Mouse (Mus musculus) embryo, embryonic 9.5 days (tissue): ENCODE measurements at regions not wholly inside any gene's neighbourhood (a gene's known extent, or its start where the extent isn't known, plus 50 kb on each side); places are given as distances from the start of the nearest gene placed in this dataset.
"Not testable (repeated sequence)": the region's sequence is repeated elsewhere in the genome, so short reads cannot be mapped to it uniquely, and the experiment has no call there.

Experiments
- DNase-seq: peaks from one replicate; pipeline ENCODE4 v3.0.0-alpha.2; 2017; ENCODE audit errors: extremely low spot score

DNA sequence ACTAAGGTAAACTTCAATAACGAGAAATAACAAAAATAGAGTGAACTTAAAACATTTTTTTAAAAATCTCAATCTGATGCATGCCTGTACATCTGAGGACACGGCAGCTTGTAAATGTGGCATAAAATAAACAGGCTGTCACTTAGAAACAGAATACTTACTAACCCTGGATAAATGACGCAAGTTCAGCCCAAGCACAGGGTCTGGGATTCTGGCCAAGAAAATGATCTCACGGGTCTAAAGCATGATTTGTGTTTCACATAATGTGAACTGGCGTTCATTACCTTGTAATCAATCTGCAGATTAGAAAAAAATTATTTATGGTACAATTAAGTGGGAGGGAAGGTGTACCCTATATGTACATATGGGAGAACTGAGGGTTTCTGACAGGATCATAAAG, 512.1 kb upstream of the Vrk2 start:
- DNase-seq, result no peak

DNA sequence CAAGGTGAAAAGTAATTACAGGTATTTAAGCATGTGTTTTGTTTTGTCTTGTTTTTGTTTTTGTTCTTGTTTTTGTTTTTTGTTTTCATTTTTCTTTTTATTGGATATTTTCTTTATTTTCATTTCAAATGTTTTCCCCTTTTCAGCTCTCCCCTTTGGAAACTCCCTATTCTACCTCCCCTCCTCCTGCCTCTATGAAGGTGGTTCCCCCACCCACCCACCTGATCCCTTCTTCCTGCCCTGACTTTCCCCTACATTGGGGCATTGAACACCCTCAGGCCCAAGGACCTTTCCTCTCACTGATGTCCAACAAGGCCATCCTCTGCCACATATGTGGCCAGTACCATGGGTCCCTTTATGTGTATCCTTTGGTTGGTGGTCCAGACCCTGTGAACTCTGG, 509.1 kb upstream of the Vrk2 start:
- no peak for DNase-seq

DNA sequence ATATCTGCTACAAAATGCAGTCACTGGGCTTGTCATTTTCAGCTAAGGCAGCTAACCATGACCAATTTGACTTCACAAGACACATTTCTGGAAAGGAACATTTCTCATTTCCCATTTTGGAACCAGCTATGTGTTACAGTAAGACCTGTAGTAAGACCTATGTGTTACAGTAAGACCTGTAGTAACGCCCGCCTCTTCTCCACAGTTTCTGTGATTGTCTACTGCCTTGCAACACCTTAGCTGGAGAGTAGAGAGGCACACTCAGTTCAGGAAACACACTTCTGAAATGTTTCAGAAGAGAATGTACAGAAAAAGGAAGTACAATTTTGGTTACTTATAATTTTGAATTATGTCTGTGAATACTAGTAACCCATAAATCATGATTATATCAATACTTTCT, 508.2 kb upstream of the Vrk2 start:
- no peak for DNase-seq

DNA sequence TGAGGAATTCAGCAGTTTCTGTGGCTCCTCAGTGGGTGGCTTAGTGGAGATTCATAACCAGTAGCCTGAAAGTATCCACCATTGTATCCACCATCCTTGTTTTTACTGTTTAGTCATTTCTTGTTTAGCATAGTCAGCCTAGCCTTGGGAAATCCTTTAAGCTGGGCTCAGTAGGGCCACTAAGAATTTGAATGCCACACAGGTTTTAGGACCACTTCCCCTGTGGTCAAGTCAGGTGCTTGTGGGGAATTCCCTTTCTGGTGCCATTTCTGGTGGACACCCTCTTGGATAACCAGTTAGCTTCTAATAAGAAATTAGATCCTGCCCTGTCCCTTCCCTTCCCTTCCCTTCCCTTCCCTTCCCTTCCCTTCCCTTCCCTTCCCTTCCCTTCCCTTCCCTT, 502.8 kb upstream of the Vrk2 start:
- DNase-seq, result no peak

DNA sequence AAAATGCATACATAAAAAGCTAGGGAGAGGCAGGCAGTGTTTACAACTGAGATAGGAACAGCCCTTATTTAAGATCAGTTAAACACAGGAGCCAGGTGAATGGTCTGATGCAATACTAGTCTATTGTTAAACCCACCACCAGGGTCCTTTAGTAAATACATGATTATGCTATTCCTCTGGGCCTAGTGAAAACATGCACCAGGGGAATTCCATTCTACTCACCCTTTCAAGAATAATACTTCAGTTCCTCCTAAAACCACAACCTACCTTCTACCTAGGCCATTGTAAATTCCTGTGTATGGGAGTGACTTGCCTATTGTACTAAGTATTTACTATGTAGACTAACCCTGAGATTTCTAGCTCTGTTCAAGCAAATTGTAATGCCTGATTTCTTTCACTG, 501.7 kb upstream of the Vrk2 start:
- not testable (repeated sequence) for DNase-seq

DNA sequence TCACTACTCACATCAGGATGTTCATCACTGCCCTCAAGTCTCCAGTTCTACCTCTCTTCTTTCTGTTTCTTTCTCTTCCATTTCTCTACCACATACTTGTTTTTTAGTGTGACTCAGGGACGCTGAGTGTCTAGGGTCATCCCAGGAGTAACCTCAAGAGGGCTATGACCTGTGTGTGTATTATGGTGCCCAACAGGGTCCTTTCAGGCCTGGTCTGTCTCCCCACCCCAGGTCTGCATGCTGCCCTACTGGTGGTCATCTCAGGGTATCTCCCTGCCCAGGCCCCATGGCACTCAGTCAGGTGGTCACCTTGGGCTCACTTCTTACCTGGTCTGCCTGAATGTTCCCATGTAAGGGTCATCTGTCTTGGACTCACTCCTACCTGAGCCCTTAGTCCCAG, 492.7 kb upstream of the Vrk2 start:
- DNase-seq, result no peak

DNA sequence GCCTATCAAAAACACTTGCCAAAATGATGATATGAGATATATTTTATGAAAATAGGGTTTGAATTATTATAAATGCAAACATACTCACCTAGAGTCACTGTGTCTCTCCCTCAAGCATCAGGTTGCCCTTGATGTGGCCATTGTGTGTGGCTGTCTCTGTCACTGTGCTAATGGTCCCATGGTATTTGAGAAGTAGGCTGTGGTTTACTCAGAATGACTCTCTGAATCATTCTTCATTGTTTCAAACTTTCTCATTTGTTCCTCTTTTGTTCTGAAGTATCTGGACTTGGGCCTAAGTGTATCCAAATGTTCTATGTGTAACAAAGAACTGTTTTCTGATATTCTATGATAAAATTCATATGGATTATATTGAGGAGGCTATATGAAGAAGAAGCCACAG, 487.4 kb upstream of the Vrk2 start:
- DNase-seq, result no peak

DNA sequence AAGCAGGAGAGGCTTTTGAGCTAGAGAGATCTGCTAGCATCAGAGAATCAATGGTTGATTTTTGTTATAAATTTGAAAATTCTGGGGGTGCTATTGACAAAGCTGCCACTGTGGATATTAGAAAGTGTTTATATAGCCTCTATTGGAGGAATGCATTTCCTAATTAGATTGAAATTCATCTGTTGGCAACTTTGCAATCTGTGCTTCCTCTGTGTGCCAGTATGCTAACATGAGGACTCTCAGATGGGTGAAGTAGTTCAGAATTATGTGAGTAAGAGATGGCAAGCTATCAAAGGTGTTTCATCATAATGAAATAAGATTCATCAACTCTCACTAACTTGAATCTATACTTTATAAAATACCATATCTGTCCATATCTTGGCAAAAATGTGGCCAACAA, 476.6 kb upstream of the Vrk2 start:
- no peak for DNase-seq

DNA sequence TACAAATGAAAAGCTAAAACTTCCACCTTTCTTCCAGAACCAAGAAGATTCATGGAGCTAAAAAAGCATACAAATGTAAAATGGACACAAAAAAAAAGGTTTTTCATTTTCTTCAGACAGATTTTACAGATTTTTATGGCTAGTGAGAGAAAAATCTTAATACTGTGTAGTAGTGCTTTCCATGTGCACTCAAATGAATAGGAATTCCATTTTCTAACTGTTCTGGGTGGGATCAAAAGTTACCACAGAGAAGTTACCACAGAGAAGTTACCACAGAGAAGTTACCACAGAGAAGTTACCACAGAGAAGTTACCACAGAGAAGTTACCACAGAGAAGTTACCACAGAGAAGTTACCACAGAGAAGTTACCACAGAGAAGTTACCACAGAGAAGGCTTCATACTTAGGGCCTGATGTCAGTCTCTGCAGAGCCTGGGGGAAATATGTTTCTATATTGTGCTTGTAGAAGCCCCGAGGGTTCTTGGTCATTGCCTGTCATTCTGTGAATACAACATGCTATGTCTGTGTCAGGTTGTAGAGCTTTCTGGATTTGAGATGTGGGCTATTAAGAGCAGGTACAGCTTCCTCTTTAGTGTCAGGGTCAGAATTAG, 433.5 kb upstream of the Vrk2 start:
- DNase-seq, result no peak

DNA sequence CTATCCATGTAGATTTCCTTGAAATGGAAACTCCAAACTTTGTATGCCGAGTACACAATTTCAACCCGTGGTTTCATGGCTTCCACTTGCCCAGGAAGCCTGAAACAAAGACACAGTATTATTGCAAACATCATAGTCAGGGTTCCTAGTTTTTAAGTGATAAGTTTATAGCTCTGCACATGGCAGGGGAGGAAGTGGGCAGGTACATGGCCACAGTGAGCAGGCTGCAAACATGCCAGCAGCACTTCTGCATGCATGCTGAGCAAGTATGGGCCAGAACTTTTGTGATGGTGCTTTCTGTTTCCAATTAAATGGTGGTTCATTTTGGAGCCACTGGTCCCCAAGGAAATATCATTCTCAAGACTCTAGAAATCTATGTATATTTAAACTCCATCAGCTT, 431.7 kb upstream of the Vrk2 start:
- DNase-seq, result no peak

DNA sequence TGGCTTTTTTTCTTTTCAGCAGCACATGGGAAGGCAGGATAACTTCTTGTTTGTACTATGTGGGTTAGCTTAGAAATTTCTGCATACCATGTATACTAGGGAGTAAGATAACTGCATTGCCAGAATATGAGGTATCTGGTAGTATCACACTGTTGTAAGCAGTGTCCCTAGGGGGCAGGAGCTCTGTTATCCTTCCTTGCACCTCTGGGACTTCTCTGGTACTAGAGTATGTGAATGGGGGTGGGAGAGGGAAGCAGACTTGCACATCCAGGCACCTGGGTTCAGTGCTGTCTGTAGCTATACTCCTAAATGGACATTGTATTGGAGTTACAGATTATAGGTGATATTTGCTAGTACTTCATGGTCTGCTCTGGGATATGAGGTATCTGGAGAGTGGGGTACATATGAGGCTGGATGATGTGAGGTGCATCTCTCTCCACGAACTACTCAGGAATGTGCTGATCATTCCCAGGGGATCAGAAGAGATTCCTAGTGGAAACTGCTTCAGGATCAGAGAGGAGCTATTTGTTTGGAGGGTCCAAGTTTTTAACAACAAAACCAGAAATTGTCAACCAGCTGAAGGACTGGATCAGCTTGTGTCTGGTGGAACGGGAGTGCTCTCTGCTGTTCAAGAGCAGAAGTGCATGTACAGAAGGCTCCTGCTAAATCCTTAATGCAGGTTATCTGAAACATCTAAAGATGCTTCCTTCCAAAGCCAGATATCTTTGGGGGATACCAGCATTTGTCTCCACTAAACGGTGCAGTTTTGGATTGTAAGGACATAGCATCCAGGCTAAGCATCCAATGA, 402.7 kb upstream of the Vrk2 start:
- DNase-seq, result peak; percentile 31

DNA sequence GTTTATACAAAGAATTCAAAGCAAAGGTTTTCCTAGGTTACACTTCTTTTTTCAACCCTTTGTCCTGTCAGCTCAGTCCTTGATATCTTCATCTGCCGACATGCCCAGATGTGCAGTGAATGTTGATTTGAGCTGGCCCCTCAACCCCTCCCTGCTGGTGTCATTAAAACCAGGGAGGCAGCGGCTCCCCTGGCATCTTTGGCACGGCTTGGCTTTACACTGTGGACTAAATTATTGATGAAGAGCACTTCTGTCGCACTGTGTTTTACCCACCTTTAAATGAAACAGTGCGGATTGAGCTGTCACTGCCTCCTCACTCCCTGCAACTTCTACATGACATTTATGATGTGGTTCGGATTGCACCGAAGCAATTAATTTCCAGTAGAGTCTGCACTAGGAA, 387.4 kb upstream of the Vrk2 start:
- no peak for DNase-seq

DNA sequence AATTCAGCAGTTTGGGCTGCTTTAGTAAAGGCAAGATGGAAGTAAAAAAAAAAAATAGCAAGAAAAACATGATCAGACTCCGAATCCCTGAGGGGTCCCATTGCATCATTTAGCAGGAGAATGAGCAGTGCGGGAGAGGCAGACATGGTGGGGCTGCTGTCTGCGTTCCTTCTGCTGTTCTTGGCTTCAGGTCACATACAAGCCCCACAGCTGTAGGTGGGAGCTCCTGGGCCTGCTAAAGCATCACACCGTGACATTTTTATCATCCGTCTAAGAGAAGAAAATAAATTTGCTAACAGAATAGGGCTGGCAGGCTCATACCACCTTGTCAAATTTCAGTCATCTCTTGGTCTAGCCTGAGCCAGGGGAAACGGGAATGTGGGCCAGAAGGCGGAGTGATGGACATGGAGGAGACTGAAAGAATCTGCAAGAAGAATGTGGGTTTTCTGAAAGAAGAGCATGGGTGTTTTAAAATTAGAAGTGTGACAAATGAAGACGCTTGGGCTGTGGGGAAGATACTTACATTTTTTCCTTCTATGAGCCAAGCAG, 378.8 kb upstream of the Vrk2 start:
- no peak for DNase-seq

DNA sequence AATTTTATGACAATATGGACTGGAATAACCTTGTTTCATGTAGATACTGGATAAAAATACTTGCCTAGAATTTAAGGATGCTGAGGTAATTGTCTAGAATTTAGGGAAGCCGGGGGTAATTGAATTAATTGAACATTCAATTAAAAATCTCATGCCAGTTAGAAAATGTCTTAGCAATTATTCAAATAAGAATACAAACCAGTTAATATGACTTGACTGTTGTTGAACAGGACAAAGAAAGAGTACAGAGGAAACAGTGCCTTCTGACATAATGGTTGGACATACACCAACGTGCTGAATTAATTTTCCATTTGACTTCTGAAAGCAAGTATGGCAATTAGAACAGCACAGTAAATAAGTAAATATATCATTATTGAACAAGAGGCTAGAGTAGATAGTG, 377.4 kb upstream of the Vrk2 start:
- no peak for DNase-seq

DNA sequence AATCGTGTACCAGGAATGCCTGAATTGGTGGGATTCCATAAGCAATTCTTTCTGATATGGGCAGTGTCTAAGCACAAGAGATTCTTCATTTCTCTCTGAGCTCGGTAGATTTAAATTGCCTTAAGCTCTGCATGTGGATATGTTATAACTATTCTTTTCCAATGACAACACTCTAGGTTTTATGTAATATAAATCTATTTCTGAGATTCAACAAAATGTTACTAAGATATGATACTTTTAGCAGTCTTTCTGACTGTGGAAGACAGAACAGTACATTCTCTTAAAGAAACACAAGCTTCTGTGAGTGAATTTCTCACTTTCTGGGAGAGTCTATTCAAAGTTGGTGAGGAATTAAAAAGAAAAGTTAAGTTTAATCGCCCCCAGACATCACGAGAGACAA, 373.6 kb upstream of the Vrk2 start:
- DNase-seq, result no peak

DNA sequence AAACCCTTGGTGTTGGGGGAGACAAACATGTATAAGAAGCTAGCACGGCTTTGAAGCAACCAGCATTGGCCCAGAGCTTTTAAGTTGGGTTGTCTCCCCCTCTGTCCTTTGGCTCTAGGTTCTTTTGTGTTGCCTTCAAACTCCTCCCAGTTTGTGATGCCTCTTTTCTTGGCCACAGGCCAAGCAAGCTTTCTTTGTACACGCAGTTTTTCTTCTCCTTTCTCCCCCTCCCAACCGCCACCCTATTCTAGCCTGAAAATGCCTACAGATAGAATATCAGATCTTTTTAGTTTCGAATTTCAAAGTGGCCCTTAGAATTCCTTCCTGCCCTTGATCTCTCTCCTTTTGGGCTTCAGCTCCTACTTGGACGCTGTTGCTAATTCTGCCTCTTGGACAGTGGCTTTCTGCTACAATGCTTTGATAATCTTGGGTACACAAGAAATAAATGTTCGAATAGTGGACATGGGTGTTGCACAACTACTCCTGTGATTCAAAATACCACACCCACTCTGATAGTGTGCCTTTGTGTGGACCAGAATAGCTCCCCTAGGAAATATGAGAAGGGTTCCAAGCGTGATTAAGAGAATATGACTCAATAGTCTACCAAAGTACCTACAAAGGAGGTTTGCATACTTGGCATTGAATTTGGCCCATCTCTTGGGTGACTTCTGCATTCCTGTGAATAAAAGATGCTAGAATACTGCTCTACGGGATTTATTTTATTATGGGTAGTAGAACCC, 369.3 kb upstream of the Vrk2 start:
- DNase-seq, result no peak

DNA sequence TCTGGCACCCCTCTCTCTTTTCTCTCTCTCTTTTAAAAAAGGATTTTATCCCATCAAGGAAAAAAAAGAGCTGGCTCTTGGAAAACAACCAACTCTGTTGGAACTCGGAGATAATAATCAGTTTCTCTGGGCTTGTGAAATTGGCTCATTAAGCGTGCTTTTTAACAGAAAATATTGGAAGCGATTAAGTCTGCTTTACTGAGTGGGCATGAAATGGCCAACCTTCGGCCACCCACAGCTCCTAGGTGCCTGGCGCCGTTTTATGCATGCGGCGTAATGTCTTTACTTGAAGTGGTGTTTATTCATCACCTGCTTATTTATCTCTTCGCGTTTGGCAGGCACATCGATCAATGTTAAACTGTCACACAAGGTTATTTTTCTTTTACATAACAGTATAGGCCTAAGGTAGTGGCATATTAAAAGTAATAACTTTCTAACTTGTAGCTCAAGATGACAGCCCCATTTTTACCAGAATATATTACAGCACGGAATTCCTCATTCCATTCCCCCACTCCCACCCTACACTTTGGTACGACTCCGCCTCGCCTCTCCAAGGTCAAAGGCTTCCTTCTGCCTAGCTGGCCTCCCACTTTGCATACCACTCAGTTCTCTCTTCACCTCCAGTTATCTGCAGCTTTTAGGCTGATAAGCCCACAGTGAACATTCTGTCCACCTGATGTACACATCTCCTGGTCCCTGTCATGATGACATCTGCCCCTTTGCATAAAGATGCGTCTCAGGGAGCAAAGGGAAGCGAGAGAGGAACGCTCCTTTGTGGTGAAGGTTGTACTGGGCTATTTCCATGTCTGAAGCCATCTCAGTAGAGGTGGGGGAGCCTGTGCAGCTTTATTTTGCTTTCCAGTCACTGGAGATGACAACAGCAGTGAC, 368.5 kb upstream of the Vrk2 start:
- no peak for DNase-seq

DNA sequence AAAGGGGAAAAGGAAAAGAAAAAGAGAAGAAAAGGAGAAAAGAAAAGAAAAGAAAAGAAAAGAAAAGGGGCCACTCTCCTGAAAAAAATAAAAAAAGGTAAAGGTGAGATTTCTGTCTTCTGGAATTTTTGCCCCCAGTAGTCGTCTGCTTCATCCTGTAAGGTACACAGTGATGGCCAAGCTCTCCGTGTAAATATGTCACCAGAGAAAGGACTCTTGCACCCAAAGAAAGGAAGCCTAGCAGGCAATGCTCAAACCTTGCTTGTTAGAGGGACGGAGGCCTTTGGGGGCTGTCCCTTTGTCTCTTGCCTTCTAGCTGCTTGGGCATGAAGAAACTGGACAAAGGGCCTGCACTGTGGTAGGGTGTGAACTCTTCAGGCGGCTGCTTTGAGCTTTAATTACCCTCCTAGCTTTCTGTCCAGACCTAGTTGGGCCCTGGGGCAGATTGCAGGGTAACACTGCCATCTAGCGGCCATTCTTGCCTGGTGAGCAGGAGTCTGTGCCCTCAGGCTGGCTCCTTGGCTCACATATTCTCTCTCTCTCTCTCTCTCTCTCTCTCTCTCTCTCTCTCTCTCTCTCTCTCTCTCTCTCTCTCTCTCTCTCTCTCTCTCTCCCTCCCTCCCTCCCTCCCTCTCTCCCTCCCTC, 367.7 kb upstream of the Vrk2 start:
- peak; percentile 90 for DNase-seq

DNA sequence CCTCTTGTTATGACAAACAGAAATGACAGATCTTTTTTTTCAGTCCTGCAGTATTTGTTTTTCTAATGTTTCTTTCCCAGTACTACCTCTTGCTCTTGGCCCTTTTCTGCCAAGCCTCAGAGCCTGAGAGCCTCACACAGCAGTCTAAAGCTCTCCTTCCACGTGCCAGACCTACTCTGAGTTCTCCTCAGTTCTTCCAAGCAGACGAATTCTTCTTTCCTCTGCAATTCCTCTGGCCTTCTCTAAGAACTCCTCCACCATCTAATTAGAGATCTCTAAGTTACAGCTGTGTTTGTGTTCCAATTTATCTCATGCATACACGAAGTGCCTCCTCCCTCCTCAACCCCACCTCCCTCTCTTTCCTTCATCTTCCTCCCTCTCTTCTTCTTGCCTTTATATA, 362.4 kb upstream of the Vrk2 start:
- no peak for DNase-seq

DNA sequence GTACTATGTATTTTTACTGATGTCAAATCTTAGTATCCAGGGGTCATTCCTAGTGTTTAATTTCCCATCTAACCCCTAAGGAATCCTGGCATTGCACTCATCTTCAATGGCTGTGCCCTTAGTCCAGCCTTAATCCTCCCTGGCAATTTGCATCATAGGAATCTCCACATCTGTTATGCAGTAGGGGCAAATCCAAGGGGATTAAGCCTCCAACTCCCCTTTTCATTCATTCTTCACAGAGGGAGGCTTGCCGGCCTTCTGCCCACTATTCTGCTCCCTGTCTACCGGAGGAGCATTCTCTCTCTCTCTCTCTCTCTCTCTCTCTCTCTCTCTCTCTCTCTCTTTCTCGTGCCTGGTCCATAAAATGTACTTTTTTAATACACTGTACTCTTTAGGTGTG, 338.0 kb upstream of the Vrk2 start:
- peak; percentile 4 for DNase-seq

DNA sequence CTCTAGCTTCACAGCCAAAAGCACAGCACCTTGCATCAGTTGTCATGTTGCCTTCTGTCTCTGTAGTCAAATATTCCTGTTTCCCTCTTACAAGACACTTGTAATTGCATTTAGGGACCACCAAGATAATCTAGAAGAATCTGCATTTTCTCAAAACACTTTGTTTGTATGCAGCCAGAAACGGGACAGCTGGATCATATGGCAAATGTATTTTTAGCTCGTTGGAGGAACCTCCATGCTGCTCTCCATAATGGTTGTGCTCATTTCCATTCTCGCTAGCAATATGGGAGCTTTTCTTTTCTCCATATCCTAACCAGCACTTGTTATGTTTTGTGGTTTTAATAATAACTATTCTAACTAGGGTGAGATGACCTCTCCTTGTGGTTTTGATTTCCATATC, 313.3 kb upstream of the Vrk2 start:
- no peak for DNase-seq
